Mouse (Mus musculus) heart, embryonic 15.5 days (tissue): ENCODE measurements around the gene Siglecg. TPM values are rescaled to one million over a fixed set of nuclear protein-coding genes. Genes with fewer than 3 reads are reported as not detected.
"Not testable (repeated sequence)": the region's sequence is repeated elsewhere in the genome, so short reads cannot be mapped to it uniquely, and the experiment has no call there.

Source experiments
- ATAC-seq: fragments of 200-750 bp; cut with Nextera tagmentation; replicated peaks from 2 replicates; pipeline ENCODE4 v1.8.0; 2017; ENCODE audit warnings: low read depth, moderate TSS enrichment; ENCODE audit not compliant: insufficient number of reproducible peaks, insufficient read depth, low FRiP score
- H3K27ac ChIP-seq: fragments of 300-500 bp; sonication (generic); 2 replicates; pipeline ENCODE4 v1.5.1; 2015; ENCODE audit warnings: mild to moderate bottlenecking, inconsistent platforms
- H3K27me3 ChIP-seq: fragments of 300-500 bp; sonication (generic); 2 replicates; pipeline ENCODE4 v1.6.1; 2015; ENCODE audit warnings: inconsistent platforms
- H3K36me3 ChIP-seq: fragments of 300-500 bp; sonication (generic); 2 replicates; pipeline ENCODE4 v1.6.1; 2015; ENCODE audit warnings: mild to moderate bottlenecking, inconsistent platforms
- H3K4me1 ChIP-seq: fragments of 300-500 bp; sonication (generic); replicated peaks from 2 replicates; pipeline ENCODE4 v1.6.1; 2015; ENCODE audit warnings: inconsistent platforms
- H3K4me2 ChIP-seq: fragments of 300-500 bp; sonication (generic); 2 replicates; pipeline ENCODE4 v1.6.1; 2015; ENCODE audit warnings: inconsistent platforms, mild to moderate bottlenecking, moderate library complexity
- H3K4me3 ChIP-seq: fragments of 300-500 bp; sonication (generic); 2 replicates; pipeline ENCODE4 v1.5.1; 2015; ENCODE audit warnings: mild to moderate bottlenecking, inconsistent platforms
- H3K9ac ChIP-seq: fragments of 300-500 bp; sonication (generic); 2 replicates; pipeline ENCODE4 v1.6.1; 2015; ENCODE audit warnings: mild to moderate bottlenecking, inconsistent platforms
- H3K9me3 ChIP-seq: fragments of 300-500 bp; sonication (generic); replicated peaks from 2 replicates; pipeline ENCODE4 v1.6.1; 2016; ENCODE audit warnings: inconsistent platforms
- WGBS: fragments of 180-500 bp; shearing (Covaris S2); methylation state at CpG from one replicate; pipeline ENCODE4 v1.1.7; 2015; ENCODE audit warnings: mixed read lengths; 5-methylcytosine and 5-hydroxymethylcytosine counted together
- polyA plus RNA-seq: library from polyadenylated mRNA; unstranded; fragments of >200 nt; fragmentation: Nextera tagmentation; extraction: Ambion mirVana; gene quantifications from 2 replicates; pipeline ENCODE4 v1.2.1, GENCODE M21; 2015

Gene Siglecg
- 0.06 and 0.46 TPM in 2 replicates for polyA plus RNA-seq

- WGBS: 76% methylated on average over 4 of the region's 4 CpGs
- Histone ChIP-seq H3K4me2 (no peak within 1 kb of the TSS), H3K27ac (no peak within 1 kb of the TSS), H3K9ac (no peak within 1 kb of the TSS), H3K9me3 (no peaks in the 10 kb centered on the region), H3K4me3 (no peak within 1 kb of the TSS), H3K4me1 (no peaks in the 10 kb centered on the region), H3K27me3 (no peaks in the 10 kb centered on the region), H3K36me3 (no peaks in the 10 kb centered on the region)
- ATAC-seq: no peak
Measured at GRCm38 (mm10) chr7:43408131-43408553, at the start of gene Siglecg. Siglecg (plus strand) TSS chr7:43408204.

- Histone ChIP-seq H3K4me2 (no peak overlapping the region), H3K9ac (no peak overlapping the region), H3K4me3 (no peak overlapping the region), H3K27me3 (no peaks in the 10 kb centered on the region), H3K27ac (no peak overlapping the region), H3K36me3 (no peaks in the 10 kb centered on the region), H3K4me1 (0 out of 2 replicates have a peak, but pooled peaks cover 2% of the 10 kb centered on the region), H3K9me3 (no peaks in the 10 kb centered on the region)
- no peak for ATAC-seq
- WGBS: 78% methylated on average over 3 of the region's 3 CpGs
Measured at GRCm38 (mm10) chr7:43358556-43358955, 49.4 kb upstream of the Siglecg start.

- H3K27ac ChIP-seq: no peak overlapping the region
- no peaks in the 10 kb centered on the region for H3K4me1 ChIP-seq
- H3K27me3 ChIP-seq: no peaks in the 10 kb centered on the region
- ATAC-seq: no peak
- 82% methylated on average over 1 of the region's 1 CpGs for WGBS
- H3K9me3 ChIP-seq: no peaks in the 10 kb centered on the region
- H3K4me3 ChIP-seq: no peak overlapping the region
- H3K4me2 ChIP-seq: no peak overlapping the region
- no peak overlapping the region for H3K9ac ChIP-seq
- no peaks in the 10 kb centered on the region for H3K36me3 ChIP-seq
Measured at GRCm38 (mm10) chr7:43361442-43361841, 46.6 kb upstream of the Siglecg start.

GRCm38 (mm10) chr7:43362021-43362420 lies 46.0 kb upstream of the Siglecg start:
- Histone ChIP-seq H3K4me1 (no peaks in the 10 kb centered on the region), H3K27ac (no peak overlapping the region), H3K9me3 (no peaks in the 10 kb centered on the region), H3K4me2 (no peak overlapping the region), H3K27me3 (no peaks in the 10 kb centered on the region), H3K9ac (no peak overlapping the region), H3K36me3 (no peaks in the 10 kb centered on the region), H3K4me3 (no peak overlapping the region)
- ATAC-seq: no peak
- 59% methylated on average over 4 of the region's 4 CpGs for WGBS

GRCm38 (mm10) chr7:43378226-43378625 lies 29.8 kb upstream of the Siglecg start:
- ATAC-seq: no peak
- Histone ChIP-seq H3K4me2 (no peak overlapping the region), H3K4me3 (no peak overlapping the region), H3K9me3 (no peaks in the 10 kb centered on the region), H3K27me3 (no peaks in the 10 kb centered on the region), H3K27ac (no peak overlapping the region), H3K36me3 (no peaks in the 10 kb centered on the region), H3K9ac (no peak overlapping the region), H3K4me1 (no peaks in the 10 kb centered on the region)
- WGBS: 16% methylated on average over 5 of the region's 5 CpGs

- Histone ChIP-seq H3K4me2 (no peak overlapping the region), H3K27ac (no peak overlapping the region), H3K36me3 (no peaks in the 10 kb centered on the region), H3K27me3 (no peaks in the 10 kb centered on the region), H3K4me3 (no peak overlapping the region), H3K9ac (no peak overlapping the region), H3K4me1 (no peaks in the 10 kb centered on the region), H3K9me3 (no peaks in the 10 kb centered on the region)
- ATAC-seq: no peak
- WGBS: 62% methylated on average over 8 of the region's 8 CpGs
Measured at GRCm38 (mm10) chr7:43392349-43393121, 15.5 kb upstream of the Siglecg start.

GRCm38 (mm10) chr7:43399501-43399900 lies 8.5 kb upstream of the Siglecg start:
- Histone ChIP-seq H3K4me2 (no peak overlapping the region), H3K9me3 (no peaks in the 10 kb centered on the region), H3K36me3 (no peaks in the 10 kb centered on the region), H3K9ac (no peak overlapping the region), H3K4me1 (no peaks in the 10 kb centered on the region), H3K27me3 (no peaks in the 10 kb centered on the region), H3K27ac (no peak overlapping the region), H3K4me3 (no peak overlapping the region)
- 72% methylated on average over 2 of the region's 2 CpGs for WGBS
- no peak for ATAC-seq

GRCm38 (mm10) chr7:43402718-43403117 lies 5.3 kb upstream of the Siglecg start:
- ATAC-seq: no peak
- Histone ChIP-seq H3K27me3 (no peaks in the 10 kb centered on the region), H3K36me3 (no peaks in the 10 kb centered on the region), H3K9me3 (no peaks in the 10 kb centered on the region), H3K4me3 (no peak overlapping the region), H3K9ac (no peak overlapping the region), H3K27ac (no peak overlapping the region), H3K4me1 (no peaks in the 10 kb centered on the region), H3K4me2 (no peak overlapping the region)
- WGBS: 25% methylated on average over 2 of the region's 2 CpGs

GRCm38 (mm10) chr7:43407573-43407972 lies 431 bp upstream of the Siglecg start:
- H3K36me3 ChIP-seq: no peaks in the 10 kb centered on the region
- H3K4me1 ChIP-seq: no peaks in the 10 kb centered on the region
- H3K27me3 ChIP-seq: no peaks in the 10 kb centered on the region
- no peak overlapping the region for H3K4me3 ChIP-seq
- H3K9me3 ChIP-seq: no peaks in the 10 kb centered on the region
- H3K4me2 ChIP-seq: no peak overlapping the region
- no peak for ATAC-seq
- 81% methylated on average over 3 of the region's 3 CpGs for WGBS
- H3K9ac ChIP-seq: no peak overlapping the region
- no peak overlapping the region for H3K27ac ChIP-seq

- no peaks in the 10 kb centered on the region for H3K27me3 ChIP-seq
- 50% methylated on average over 3 of the region's 3 CpGs for WGBS
- no peak for ATAC-seq
Measured at GRCm38 (mm10) chr7:43409084-43409483, 1.1 kb downstream of the Siglecg start.

GRCm38 (mm10) chr7:43411724-43412123 lies 3.7 kb downstream of the Siglecg start:
- H3K27ac ChIP-seq, H3K4me1 ChIP-seq, H3K4me3 ChIP-seq, H3K4me2 ChIP-seq, H3K9me3 ChIP-seq, H3K36me3 ChIP-seq, H3K27me3 ChIP-seq, H3K9ac ChIP-seq, ATAC-seq: not testable (repeated sequence)
- 37% methylated on average over 4 of the region's 4 CpGs for WGBS

More at GRCm38 (mm10) chr7:43409084-43409483, 1.1 kb downstream of the Siglecg start:
- no peaks in the 10 kb centered on the region for H3K36me3 ChIP-seq
- no peaks in the 10 kb centered on the region for H3K4me1 ChIP-seq
- H3K4me3 ChIP-seq: no peak overlapping the region
- H3K27ac ChIP-seq: no peak overlapping the region
- H3K9ac ChIP-seq: no peak overlapping the region
- no peaks in the 10 kb centered on the region for H3K9me3 ChIP-seq
- no peak overlapping the region for H3K4me2 ChIP-seq

GRCm38 (mm10) chr7:43417298-43417697 lies 9.3 kb downstream of the Siglecg start:
- ATAC-seq: no peak
- Histone ChIP-seq H3K4me1 (no peaks in the 10 kb centered on the region), H3K9ac (no peak overlapping the region), H3K27me3 (no peaks in the 10 kb centered on the region), H3K4me2 (no peak overlapping the region), H3K4me3 (no peak overlapping the region), H3K9me3 (no peaks in the 10 kb centered on the region), H3K36me3 (no peaks in the 10 kb centered on the region), H3K27ac (no peak overlapping the region)
- 82% methylated on average over 10 of the region's 10 CpGs for WGBS
